Mouse (Mus musculus): Measurements from ENCODE around the gene Dusp19.
A peak's percentile ranks its signal among the peaks of the same experiment; 100 is the strongest.

Dusp19 gene

DNA sequence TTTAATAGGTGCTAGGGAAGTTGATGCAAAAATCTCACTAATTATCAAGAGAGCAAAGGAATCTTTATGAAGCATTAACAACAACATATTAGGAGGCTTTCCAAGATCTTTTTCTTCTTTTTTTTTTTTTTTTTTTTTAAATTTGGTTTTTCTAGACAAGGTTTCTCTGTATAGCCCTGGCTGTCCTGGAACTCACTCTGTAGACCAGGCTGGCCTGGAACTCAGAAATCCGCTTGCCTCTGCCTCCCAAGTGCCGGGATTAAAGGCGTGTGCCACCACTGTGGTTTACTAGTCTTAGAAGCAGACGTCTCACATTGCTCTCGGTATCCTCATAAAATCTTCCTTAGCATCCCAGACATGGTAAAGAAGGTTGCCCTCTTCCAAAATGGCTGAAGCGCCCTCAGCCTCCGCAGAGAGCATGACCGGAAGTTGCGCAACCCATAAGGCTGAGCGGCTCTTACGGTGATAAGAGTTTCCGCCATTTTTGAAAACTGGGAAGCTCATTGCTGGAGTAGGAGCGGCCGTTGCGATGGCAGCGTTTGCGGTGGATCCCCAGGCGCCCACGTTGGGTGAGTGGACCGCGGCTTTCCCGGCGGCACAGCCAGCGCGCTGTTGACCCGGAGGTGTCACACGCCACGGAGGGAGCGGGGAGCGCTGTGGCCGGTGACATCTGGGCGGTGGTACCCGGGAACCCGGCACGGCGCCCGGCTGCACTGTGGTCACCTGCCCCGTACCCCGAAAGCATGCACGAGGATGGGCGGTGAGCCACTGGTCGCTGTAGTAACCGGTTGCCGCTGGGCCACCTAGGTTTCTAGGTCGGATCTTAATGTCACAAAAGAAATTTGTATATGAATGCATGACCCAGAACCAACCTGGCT is 21.8 kb downstream of the Dusp19 start:
- DNase-seq (ENCODE audit: low read depth, low spot score), result peak; percentile 89

DNA sequence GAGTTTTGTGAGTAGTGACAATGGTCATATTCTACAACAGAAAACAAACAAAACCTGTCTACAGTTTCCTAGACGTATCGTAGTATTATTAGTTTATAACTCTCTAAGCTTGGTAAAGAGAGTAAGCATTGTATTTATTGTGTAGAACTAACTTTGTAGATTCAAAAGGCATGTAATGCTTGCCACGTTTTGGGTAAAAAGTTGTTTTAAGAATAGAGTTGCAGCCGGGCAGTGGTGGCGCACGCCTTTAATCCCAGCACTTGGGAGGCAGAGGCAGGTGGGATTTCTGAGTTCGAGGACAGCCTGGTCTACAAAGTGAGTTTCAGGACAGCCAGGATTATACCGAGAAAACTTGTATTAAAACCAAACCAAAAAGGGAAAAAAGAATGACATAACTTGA is 22.6 kb downstream of the Dusp19 start:
- DNase-seq (ENCODE audit: low read depth, low spot score), result no peak

- no peak for DNase-seq (ENCODE audit: low read depth, low spot score)
These were observed 23.0 kb downstream of the Dusp19 start for GRCm38 (mm10) chr2:80639864-80640263.

DNA sequence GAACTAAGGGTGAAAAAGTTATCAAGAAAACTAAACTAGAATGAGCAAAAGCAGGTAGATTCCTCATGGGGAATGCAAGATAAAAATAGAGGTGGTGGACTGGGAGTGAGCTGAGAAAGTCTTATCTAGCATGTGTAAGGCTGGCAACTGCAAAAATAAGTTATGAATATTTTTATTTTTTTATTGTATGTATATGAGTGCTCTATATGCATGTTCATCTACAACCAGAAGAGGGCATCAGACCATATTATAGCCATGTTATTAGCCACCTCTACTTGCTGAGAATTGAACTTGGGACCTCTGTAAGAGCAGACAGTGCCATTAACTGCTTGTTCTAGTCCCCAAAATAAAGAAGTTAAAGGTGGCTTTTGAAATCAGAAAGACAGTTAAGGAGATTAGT is 44.6 kb downstream of the Dusp19 start:
- DNase-seq (ENCODE audit: low read depth, low spot score), result no peak

DNA sequence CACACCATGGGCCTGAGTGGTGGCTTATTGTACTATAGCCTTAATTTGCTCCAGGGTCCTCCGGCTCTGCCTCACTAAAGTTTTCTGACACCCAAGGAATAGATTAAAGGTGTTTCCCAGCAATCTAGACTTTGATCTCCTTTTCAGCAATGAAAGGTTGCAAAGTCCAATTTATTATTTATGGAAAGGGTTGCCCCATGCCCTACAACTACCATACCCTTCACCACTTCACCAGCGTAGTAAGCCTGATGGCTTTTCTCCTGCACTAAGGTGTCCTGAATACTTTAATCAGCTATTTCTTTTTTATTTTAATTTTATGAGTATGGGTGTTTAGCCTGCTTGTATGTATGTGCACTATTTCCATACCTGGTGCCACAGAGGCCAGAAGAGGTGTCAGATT is 45.8 kb downstream of the Dusp19 start:
- no peak for DNase-seq (ENCODE audit: low read depth, low spot score)

- DNase-seq (ENCODE audit: low read depth, low spot score), result no peak
These were observed 50.6 kb downstream of the Dusp19 start for GRCm38 (mm10) chr2:80667396-80667964.

GRCm38 (mm10) chr2:80669868-80670666 is 53.2 kb downstream of the Dusp19 start:
- DNase-seq (ENCODE audit: low read depth, low spot score), result no peak

- no peak for DNase-seq (ENCODE audit: low read depth, low spot score)
These were observed 62.0 kb downstream of the Dusp19 start for GRCm38 (mm10) chr2:80678803-80679202.
